Mouse (Mus musculus): ENCODE results near the gene Chst3.
"Not testable (repeated sequence)": the region's sequence is repeated elsewhere in the genome, so short reads cannot be mapped to it uniquely, and the experiment has no call there.

Gene Chst3

DNA sequence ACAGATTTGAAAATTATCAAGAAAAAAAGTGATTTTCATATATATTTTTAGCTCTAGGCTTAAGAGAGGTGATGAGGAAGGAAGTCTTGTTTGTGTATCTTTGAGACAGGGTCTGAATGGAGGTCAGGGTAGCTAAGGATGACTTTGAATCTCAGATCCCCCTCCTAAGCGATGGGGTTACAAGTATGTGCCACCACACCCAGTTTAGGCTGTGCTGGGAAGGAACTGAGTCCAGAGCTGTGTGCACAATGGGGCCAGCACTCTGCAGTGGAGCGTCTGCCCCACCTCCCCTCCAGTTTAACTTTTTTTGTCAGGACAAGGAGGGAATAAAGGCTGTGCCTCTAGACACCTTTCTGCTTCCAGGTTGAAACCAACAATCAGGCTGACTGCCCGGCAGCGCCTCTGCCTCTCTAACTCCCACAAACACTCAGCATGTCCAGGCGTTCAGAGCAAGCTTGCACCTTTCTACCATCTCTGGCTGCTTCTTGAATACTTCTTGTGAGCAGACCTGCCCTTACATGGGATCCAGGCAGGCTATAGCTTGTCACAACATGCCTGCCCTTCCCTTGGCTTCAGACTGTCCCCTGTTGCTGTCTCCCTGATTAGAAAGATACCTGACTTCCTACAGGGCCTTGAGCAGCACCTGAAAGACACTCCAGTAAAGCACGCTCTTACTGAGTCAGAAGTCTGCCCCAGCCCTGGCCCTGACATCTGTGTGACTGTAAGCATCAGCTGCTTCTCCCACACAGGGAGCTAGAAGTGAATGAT lies 11.4 kb upstream of the Chst3 start:
- DNase-seq (ENCODE audit: low spot score): no peak

DNA sequence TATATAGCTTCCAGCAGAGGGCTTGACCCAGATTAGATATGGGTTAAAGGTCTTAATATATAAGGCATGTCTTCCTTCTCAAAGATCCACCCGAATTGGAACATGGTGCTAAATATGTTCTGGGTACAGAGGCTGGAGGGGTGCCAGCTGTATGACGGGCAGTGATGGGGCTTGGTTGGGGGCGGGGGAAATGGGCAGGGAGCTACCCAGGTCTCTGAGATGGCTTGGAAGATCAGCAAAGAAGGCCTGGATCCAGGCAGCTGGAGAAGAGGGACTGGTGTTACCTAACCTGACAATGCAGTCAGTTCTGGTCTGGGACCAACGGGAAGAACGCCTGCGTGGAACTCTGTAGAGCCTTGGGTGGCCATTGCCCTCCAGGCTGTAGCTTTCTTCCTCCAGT lies 10.1 kb upstream of the Chst3 start:
- no peak for DNase-seq (ENCODE audit: low spot score)

DNA sequence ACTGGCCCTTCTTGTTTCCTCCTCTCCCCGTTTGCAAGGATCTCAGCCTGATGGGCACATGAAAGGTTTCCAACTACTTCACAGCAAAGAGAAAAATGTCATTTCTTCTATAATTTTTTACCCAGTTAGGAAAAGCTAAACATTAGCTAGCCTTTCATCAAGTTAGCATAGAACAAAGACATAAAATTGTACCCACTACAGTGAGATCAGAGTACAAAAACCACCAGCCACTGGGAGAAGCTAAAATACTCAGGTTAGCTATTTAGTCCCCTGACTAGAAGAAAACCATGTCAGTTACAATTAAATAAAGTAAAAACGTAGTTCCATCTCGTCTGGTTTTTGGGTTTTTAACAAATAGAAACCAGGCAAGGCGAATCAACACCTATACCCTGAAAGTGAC lies 8.6 kb upstream of the Chst3 start:
- DNase-seq (ENCODE audit: low spot score): no peak

DNA sequence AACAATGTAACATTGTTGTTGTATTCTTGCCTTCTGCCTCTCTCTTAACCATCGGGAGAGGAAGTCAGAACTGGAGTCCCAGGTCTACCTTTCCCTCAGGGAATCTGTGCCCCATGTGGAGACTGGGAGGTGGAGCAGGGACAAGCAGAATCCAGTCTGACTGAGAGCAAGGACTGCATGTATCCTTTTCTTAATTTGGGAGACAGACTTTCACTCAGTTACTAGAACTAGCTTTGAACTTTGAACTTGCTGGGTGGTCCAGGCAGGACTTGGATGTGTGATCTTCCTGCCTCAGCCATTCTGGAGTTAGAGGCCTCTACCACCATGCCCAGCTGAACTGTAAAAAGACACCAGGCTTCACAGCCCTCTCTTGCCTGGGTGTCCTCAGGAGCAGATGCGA lies 5.5 kb upstream of the Chst3 start:
- DNase-seq (ENCODE audit: low spot score): no peak

DNA sequence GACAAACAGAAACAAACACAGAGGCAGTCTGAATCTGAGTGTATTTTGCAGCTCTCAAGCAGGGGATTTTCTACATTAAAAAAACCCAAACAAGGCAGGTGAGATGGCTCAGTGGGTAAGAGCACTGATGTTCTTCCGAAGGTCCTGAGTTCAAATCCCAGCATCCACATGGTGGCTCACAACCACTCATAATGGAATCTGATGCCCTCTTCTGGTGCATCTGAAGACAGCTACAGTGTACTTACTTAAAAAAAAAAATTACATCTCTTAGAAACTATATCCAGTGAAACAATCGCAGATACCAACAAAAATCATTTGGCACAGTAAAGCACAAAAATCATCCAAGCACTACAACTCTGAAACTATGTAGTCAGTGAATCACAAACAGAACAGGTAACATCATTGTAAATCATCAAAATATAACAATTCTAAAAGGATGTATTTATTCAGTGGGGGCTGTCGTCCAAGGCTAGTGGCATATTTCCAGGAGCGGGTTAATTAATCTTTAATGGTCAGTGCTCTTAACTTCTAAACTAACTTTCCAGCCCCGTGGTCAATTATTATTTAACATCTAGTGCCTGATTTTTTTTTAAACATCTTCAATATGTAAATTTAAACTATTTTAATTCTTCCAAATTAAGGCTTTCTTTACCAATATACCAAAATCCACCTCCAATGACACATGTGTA lies 2.7 kb upstream of the Chst3 start:
- DNase-seq (ENCODE audit: low spot score): not testable (repeated sequence)

DNA sequence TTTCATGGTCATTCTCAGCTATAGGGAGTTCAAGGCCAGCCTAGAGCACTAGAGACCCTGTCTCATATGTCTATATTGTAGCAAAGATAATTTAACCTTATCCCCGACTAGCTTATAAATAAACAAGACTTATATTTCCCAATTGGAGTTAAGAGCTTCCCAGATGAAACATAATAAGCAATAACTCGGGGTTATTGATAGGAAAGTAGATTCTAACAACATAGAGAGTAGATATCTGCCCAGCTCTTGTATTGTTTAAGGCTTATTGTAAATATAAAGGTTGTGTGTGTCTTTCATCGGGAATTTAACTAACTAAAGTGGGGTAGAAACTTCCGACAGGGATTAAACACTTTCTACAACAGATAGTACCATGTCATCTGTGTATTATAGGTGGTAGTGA lies 1.5 kb upstream of the Chst3 start:
- no peak for DNase-seq (ENCODE audit: low spot score)

DNA sequence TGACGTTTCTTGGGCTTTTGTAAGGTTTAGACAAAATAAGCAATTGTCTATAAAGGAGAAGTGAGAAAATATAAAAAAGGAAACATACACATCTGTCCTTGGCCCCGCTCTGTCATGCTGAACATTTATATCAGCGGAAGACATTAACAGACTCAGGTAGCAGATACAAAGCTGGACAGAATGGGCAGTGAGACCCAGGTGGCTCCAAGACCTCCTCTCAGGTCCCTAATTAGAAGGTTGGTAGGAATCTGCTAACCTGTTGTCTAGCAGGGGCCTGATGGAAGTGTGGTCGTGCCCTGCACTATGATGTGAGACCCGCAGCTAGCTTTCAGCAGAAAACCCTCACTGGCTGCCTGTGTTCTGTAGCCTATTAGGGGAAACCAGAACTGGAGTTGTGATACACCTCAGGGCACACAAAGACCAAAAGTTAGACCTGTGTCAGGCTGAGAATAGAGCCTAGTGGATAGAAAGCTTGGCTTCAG lies 1.0 kb upstream of the Chst3 start:
- DNase-seq (ENCODE audit: low spot score): no peak

DNA sequence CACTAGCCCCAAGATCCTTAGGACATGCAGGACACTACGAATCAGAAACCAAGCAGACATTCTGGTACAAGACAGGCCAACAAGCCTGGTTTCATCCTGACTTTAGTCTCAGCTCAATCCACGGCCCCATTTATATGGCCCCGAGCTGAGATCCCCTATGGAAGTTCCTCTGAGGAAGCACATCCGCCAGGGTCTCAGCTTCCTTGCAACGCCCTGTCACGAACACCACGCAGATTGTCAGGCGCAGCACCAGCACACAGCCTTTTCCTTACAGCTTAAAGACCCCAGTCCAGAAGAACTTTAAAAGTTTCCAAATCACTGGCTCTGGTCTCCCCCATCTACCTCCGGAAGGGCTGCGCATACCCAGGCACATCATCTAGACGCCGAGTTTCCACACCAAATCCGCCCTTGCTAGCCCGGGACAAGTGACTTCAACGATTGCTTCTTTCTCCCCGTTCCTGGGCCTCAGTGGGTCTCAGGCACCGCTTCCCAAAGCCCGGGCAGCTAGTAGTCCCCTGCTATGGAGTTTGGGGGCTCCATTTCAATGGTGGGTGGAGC lies 948 bp downstream of the Chst3 start:
- DNase-seq (ENCODE audit: low spot score): peak; percentile 30

DNA sequence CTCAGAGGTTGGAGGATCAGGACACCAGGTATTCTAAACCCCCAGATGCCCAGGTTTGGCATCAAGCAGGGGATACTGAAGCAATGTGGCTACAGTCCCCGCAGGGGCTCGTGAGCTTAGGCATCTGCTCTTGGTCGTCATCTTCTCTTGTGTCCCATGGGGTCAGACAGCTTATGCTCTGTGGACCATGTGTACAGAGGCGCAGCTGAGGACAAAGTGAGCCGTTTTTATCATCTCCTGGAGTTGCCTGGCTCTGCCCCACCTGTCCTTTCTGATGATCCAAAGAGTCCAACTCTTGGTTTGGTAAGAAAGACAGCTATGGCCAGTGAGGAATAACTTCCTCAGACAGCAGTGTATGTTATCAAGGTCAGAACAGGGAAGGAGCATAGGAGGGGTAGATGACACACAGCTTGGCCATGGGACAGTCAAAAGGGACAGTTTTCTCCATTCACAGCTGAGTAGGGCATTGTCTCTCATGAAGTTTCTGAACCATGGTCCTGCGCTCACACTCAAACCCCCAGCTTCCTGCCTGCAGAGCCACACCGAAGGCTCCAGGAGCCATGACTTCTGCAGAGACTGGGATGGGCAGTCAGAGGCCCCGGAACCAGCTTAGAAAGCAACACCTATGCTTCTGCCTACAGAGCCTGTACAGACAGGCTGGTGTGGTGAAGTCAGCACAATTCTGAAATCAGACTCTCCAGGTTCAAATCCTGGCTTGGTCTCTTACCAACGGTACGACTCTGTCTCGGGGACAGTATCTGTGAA lies 2.5 kb downstream of the Chst3 start:
- no peak for DNase-seq (ENCODE audit: low spot score)

DNA sequence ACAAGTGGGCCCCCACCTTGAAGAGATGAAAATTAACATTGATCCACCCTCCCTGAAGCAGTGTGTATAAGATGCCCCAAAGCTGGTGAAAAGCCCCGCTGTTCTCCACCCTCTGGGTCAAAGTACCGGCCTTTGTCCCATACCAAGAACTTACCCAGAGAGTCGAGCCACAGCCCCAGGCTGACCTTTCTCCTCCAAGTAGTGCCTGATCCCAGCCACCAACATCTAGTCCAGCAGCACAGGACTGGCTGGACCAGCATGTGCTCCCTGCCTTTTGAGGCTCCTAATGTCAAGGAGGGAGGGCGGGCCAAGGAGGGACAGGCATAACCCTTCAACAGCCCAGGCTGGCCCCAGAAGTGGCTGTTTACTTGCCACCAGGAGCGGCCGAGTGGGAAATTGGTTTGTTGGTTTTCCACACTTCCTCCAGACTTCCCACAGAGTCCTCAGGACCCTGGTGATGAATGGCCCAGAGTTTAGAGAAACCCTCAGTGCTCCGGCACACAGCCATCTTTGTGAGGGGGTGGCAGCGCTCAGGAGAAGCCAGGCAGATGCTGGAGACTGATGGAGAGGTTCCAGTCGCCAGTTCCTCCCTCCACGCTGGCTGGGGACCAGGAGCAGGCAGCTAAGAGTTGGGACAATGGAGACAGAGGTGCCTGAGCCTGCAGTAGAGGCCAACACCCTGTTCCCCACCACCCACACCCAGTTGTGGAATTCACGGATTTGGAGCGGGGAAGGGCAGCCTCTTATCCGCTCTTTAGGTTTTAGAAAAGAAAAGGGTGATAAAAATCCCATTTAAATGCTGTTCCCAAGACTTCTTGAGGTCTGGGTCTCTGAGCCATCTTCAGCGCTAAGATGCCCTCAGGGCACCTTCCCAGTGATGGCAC lies 3.7 kb downstream of the Chst3 start:
- DNase-seq (ENCODE audit: low spot score): no peak

DNA sequence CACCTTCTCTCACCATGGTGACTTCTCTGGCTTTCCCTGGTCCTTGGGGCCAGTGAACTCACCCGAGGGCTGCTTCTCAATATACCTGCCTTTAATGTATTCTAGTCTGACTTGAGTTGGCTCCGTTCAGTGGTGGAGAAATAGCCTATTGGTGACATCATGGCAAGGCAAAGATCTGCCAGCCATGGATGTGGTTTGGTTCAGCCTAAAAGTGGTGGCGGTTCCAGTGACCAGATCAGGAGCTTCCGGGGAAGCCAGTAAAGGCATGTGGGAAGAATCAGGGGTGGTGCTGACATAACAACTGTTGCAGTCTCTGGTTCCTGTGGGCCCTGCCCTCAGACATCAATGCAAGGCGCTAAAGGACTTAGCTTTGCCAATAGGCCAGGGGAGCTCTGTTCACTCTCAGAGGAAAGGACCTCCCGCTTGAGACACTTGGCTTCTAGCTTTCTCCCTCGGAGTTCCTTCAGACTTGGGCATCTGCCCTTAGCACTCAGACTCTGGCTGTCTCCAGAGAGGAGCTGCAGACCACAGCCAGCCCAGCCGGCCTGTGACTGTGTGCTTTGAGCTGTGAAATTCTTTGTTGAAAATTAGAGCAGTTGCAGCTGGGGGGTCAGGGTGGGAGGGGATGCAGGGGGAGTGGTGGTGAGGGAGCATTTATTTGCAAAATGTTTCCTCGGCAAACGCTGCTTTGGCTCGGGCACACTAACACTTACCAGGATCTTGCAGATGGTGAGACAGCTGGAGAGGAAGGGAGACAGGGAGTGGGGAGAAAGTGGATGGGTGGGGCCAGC lies 6.3 kb downstream of the Chst3 start:
- DNase-seq (ENCODE audit: low spot score): no peak

DNA sequence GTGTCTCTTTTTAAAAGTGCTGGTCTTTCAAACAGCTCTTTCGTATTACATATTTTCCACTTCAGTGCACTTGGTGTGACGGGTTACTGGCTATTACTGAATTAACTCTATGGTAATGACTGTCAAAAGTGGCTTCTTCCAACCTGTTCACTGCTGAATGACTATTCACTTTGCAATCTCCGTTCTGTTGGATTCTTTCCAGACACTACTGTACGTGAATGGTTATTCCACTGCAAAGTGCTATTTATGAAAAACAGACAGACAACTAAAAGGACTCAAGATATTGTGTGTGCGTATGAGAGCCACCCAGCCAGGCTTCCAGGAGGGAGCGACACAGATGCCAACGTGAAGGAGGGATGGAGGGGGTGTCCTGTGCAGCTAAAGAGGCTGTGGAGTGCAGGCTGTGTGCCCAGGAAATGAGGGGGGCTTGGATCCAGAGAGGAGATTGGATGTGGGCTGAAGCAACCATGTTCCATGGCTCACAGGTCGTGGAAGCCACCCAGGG lies 7.5 kb downstream of the Chst3 start:
- no peak for DNase-seq (ENCODE audit: low spot score)

DNA sequence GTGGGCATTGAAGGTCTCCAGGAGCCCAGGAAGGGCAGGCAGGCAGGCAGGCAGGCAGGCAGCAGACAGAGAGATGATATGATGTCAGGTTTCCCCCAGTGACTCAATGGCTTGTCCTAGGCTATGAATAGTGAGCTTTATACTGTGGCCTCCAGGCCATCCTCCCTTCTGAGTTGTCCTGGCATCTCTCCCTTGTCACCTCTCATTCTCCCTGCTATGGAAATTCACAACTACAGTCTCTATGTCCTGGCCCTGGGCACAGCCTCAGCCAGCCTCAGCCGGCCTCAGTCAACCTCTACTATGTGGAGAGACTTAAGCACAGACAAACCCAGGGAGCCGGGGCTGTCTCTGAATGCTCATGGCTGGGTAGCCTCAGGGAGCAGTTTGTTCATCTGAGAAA lies 8.6 kb downstream of the Chst3 start:
- DNase-seq (ENCODE audit: low spot score): no peak

DNA sequence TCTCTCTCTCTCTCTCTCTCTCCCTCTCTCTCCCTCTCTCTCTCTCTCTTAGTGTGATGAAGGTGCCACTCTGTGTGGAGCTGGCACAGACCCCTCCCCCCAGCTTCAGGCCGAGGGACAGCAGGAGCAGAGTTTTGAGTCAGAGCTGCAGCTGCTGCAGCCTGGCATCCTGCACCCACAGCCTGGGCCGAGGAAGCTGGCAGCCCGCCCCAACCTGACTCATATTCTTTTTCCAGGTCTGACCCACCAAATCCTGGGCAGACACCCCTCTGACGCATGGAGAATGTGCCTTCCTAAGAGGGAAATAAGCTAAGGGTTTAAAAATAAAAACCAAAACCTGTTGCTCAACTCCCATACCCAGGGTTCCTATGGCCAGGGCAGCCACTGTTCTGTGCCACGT lies 9.8 kb downstream of the Chst3 start:
- no peak for DNase-seq (ENCODE audit: low spot score)

DNA sequence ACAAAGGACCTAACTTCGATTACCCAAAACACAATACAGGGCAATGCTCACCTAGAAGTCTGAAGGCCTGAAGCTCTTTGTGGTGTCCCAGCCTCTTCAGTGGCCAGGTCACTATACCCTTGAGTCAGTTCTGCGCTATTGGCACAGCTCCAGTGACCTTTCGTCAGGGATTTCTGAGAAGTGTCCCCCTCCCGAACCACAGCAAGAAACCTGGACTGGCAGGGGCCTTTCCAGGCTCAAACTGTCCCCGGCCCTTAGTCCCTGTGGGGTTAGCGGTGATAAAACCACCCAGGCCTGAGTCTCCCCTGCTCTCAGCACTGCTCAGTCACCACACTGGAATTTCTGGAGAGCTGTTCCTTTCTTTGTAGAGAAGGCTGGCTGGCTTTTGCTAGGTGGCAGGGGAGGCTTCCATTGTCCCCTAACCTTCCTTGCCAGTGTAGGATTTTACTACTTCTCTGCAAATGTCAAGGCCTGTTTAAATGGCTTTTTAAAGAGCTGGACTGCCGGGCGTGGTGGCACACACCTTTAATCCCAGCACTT lies 11.8 kb downstream of the Chst3 start:
- DNase-seq (ENCODE audit: low spot score): no peak

DNA sequence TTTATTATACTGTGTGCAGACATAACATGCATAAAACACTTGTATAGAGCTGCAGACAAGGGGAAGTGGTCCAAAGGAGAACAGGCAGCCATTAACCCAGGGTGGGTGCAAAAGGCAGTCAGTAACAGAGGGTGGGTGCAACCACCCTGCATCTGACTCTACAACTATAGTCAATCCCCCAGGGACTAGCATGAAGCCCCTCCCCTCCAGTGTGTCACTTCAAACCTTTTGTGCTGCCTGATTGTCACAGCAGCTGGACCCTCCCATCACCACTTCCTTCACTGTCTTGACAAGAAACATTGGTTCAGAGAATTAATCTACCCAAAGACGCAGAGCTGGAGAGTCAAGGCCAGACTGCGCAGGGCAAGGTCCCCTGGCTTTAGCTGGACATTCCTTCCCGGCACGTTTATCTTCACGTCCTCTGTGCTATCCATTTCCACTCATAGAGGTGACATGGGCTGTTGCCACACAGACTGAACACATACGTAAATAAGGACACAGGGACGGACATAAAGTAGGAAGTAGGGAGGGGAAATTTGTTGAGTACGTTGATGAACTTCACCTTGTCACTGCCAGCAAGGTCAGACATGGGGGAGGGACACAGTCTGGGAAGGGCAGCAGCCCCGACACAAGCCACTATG lies 13.3 kb downstream of the Chst3 start:
- no peak for DNase-seq (ENCODE audit: low spot score)

DNA sequence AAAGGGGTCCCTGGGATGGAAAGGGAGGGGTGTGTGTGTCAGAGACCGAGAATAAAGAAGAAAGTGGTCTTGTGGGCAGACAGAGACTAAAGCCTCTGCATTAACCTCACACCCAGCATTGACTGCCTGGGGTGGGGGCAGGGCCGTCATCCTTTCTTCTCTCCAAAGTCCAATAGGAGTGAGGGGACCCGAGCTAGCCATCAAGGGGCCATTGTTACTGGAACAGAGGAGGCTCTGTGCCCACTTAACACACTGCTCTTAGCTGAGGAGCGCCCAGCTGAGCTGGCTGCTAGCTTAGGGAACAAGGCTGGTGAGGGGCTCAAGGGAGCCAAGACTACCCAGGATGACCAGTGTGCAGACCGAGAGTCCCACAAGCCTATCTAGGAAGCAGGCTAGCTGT lies 16.3 kb downstream of the Chst3 start:
- DNase-seq (ENCODE audit: low spot score): peak; percentile 63

DNA sequence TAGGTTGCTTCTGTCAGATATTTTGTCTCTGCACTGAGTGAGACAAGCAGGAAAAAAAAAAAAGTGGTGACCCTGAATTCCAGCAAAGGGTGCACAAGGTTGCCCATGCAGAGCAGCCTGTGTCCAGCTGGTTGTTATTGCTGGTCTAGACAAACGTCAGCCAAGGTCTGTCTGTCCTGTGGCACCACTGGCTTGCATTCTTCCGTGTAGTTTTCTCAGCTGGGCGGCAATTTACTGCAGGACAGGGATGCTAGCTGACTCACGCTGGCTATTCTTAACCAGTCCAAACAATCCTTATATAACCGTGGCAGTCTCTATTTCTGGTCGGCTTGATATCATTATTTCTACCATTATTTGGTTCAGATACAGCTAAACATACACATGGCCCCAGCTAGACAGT lies 18.1 kb downstream of the Chst3 start:
- no peak for DNase-seq (ENCODE audit: low spot score)

DNA sequence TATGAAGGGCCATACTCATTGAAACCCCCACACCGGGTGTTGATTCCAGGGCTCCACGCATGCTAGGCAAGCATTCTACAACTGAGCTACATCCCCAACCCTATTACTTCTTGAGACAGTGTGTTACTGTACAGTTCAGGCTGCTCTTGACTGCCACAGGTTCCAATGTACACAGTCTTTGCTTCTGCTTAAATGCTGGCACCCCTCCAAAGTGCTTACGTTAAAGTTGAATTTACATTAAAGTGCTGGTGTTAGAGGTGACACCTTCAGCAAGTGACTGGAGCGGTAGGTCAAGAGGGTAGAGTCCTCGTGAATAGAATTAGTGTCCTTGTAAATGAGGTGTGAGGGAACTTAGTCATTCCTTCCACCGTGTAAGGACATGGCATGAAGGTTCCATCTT lies 19.7 kb downstream of the Chst3 start:
- DNase-seq (ENCODE audit: low spot score): no peak

DNA sequence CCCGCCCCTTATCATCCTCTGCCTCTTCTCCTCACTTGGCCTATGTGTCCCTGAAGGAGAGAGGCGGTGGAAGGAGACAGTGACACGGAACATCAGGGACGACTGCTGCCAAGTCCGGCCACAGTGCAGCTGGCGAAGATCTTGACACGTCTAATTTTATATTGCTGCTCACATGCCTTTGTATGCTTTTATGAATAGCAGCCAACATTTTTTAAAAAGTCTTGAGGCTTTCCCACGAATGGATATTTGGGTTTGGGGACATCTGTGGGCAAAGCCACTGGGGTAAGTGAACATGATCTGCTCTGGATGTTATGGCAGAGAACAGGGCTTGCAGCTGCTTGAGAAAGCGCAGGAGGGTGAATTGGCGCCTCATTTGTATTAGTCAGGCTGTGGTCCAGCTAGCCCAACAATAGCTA lies 21.6 kb downstream of the Chst3 start:
- DNase-seq (ENCODE audit: low spot score): no peak

Data from embryo, embryonic 10 days (tissue).